Mouse (Mus musculus) G1E (cell line): ENCODE results near the gene Adck1.

Source experiments
- CTCF ChIP-seq: IDR thresholded peaks from 2 replicates; pipeline ENCODE4 v1.5.1; 2012; ENCODE audit warnings: low read depth, low read length, inconsistent platforms, mixed read lengths
- GATA1 ChIP-seq: IDR thresholded peaks from 2 replicates; pipeline ENCODE4 v1.6.1; 2012; ENCODE audit warnings: borderline replicate concordance, low read length, inconsistent platforms, mixed read lengths
- GATA2 ChIP-seq: IDR thresholded peaks from 2 replicates; pipeline ENCODE4 v1.6.1; 2012; ENCODE audit warnings: low read depth, low read length, inconsistent platforms, borderline replicate concordance
- POLR2AphosphoS5 ChIP-seq: IDR thresholded peaks from 2 replicates; pipeline ENCODE4 v1.6.1; 2012; ENCODE audit warnings: low read depth, low read length, inconsistent platforms; ENCODE audit not compliant: insufficient replicate concordance
- TAL1 ChIP-seq: conservative IDR thresholded peaks from 2 replicates; pipeline ENCODE4 v1.6.1; 2012; ENCODE audit warnings: low read depth, low read length, inconsistent platforms, mixed read lengths

DNA sequence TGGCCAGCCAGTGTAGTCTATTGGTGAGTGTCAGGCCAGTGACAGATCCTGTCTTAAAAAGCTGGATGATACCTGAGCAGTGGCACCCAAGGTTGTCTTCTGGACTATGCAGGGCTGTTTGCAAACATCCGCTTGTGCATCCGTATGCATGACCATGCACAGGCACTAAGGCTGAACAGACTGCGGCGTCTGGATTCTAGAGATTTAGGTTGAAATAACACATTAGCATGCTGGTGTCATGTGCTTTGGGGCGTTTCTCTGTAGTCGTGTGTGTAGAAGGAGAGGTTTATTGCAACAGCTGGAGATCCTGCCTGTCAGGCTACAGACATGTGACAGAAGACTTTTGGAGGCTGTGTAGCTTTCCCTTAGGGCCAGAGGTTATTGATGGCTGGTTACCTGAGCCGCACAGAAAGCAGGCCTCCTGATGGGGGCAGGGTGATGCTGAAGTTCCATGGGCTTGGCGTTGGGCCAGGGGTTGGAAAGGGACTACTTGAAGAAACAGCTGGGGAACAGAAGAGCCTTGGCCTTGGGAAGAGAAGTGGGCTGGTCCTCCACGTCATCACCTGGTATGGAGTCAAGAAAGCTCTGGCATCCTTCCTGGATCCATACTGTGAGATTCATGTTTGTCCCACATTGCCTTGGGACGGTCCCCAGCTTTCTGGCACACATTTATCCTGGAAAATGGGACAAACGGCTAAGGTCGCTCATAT, 59.7 kb downstream of the Adck1 start:
- TF ChIP-seq GATA1: no peak
- TF ChIP-seq CTCF: no peak
- no peak for TF ChIP-seq POLR2AphosphoS5
- no peak for TF ChIP-seq TAL1
- no peak for TF ChIP-seq GATA2
